Mouse (Mus musculus) G1E (cell line): ENCODE data around the gene Jpt1. TPM values are rescaled to one million over a fixed set of nuclear protein-coding genes. Genes with fewer than 3 reads are reported as not detected.
"Not testable (repeated sequence)": the region's sequence is repeated elsewhere in the genome, so short reads cannot be mapped to it uniquely, and the experiment has no call there.

Source experiments
- ATAC-seq: 2 replicates; pipeline ENCODE4 v1.8.0; 2016; ENCODE audit warnings: mild to moderate bottlenecking; ENCODE audit not compliant: insufficient number of reproducible peaks, poor library complexity, low FRiP score, severe bottlenecking; ENCODE audit errors: extremely low read depth
- DNase-seq: peaks from one replicate; pipeline ENCODE4 v3.0.0; 2012; ENCODE audit warnings: low spot score
- H3K27me3 ChIP-seq: 2 replicates; pipeline ENCODE4 v1.6.1; 2012; ENCODE audit warnings: mild to moderate bottlenecking, low read length, inconsistent platforms; ENCODE audit not compliant: insufficient read depth
- H3K36me3 ChIP-seq: replicated peaks from 2 replicates; pipeline ENCODE3; 2012; ENCODE audit warnings: mild to moderate bottlenecking, inconsistent platforms
- H3K4me1 ChIP-seq: 2 replicates; pipeline ENCODE4 v1.6.1; 2012; ENCODE audit warnings: low read depth, low read length, inconsistent platforms, mixed read lengths; ENCODE audit not compliant: insufficient read depth
- H3K4me3 ChIP-seq: 2 replicates; pipeline ENCODE4 v1.5.1; 2012; ENCODE audit warnings: low read depth, mild to moderate bottlenecking, inconsistent platforms, low read length, moderate library complexity, mixed read lengths
- H3K9me3 ChIP-seq: replicated peaks from 2 replicates; pipeline ENCODE4 v1.6.1; 2012; ENCODE audit warnings: inconsistent platforms
- CTCF ChIP-seq: IDR thresholded peaks from 2 replicates; pipeline ENCODE4 v1.5.1; 2012; ENCODE audit warnings: low read depth, low read length, inconsistent platforms, mixed read lengths
- GATA1 ChIP-seq: IDR thresholded peaks from 2 replicates; pipeline ENCODE4 v1.6.1; 2012; ENCODE audit warnings: borderline replicate concordance, low read length, inconsistent platforms, mixed read lengths
- GATA2 ChIP-seq: IDR thresholded peaks from 2 replicates; pipeline ENCODE4 v1.6.1; 2012; ENCODE audit warnings: low read depth, low read length, inconsistent platforms, borderline replicate concordance
- POLR2AphosphoS5 ChIP-seq: IDR thresholded peaks from 2 replicates; pipeline ENCODE4 v1.6.1; 2012; ENCODE audit warnings: low read depth, low read length, inconsistent platforms; ENCODE audit not compliant: insufficient replicate concordance
- TAL1 ChIP-seq: conservative IDR thresholded peaks from 2 replicates; pipeline ENCODE4 v1.6.1; 2012; ENCODE audit warnings: low read depth, low read length, inconsistent platforms, mixed read lengths
- polyA plus RNA-seq: library from polyadenylated mRNA; stranded (reverse); fragments of >175 nt; gene quantifications from 2 replicates; pipeline ENCODE4 v1.2.3, GENCODE M21; 2012
- total RNA-seq, 2 experiments: library from RNA; stranded (forward) in 1 of 2; stranded (reverse) in 1 of 2; fragments of 200-1000 nt in 1 of 2; fragments of >200 nt in 1 of 2; fragmentation: Nextera tagmentation in 1 of 2; gene quantifications; 2 replicates each; pipeline ENCODE4 v1.2.3; 2014 to 2017

The Jpt1 gene
- total and polyA plus RNA-seq, 3 experiments = 186 to 222 (median 218) TPM

- Histone ChIP-seq H3K9me3 (no peaks in the 10 kb centered on the region), H3K4me3 (no peak overlapping the region), H3K4me1 (peaks cover 85% of the 10 kb centered on the region), H3K27me3 (no peaks in the 10 kb centered on the region), H3K36me3 (peaks cover 76% of the 10 kb centered on the region)
- peak; percentile 59 for TF ChIP-seq TAL1
- TF ChIP-seq GATA2 = no peak
- ATAC-seq = no peak
- DNase-seq = no peak
Observed at GRCm38 (mm10) chr11:115508061-115508460, 6.1 kb downstream of the Jpt1 start.

GRCm38 (mm10) chr11:115506586-115506985, 7.6 kb downstream of the Jpt1 start:
- peaks cover 73% of the 10 kb centered on the region for H3K4me1 ChIP-seq
- TF ChIP-seq TAL1 = no peak
- TF ChIP-seq GATA1 = no peak
- no peak for TF ChIP-seq GATA2

GRCm38 (mm10) chr11:115502636-115503035, 11.6 kb downstream of the Jpt1 start:
- H3K36me3 ChIP-seq = peaks cover 90% of the 10 kb centered on the region
- peaks cover 38% of the 10 kb centered on the region for H3K4me1 ChIP-seq
- no peaks in the 10 kb centered on the region for H3K27me3 ChIP-seq
- H3K4me3 ChIP-seq = no peak overlapping the region
- ATAC-seq = no peak
- no peak for TF ChIP-seq TAL1
- no peak for TF ChIP-seq CTCF
- no peak for TF ChIP-seq GATA2
- TF ChIP-seq GATA1 = no peak
- TF ChIP-seq POLR2AphosphoS5 = no peak
- DNase-seq = no peak
- no peaks in the 10 kb centered on the region for H3K9me3 ChIP-seq

More at GRCm38 (mm10) chr11:115506586-115506985, 7.6 kb downstream of the Jpt1 start:
- ATAC-seq = no peak
- no peaks in the 10 kb centered on the region for H3K9me3 ChIP-seq
- no peaks in the 10 kb centered on the region for H3K27me3 ChIP-seq
- H3K36me3 ChIP-seq = peaks cover 83% of the 10 kb centered on the region
- no peak for DNase-seq
- no peak overlapping the region for H3K4me3 ChIP-seq

GRCm38 (mm10) chr11:115496559-115496958, 17.6 kb downstream of the Jpt1 start:
- H3K27me3 ChIP-seq, H3K4me3 ChIP-seq, DNase-seq, H3K9me3 ChIP-seq, ATAC-seq: not testable (repeated sequence)
- Histone ChIP-seq H3K36me3 (peaks cover 50% of the 10 kb centered on the region), H3K4me1 (peaks cover 19% of the 10 kb centered on the region)

GRCm38 (mm10) chr11:115492387-115492786, 21.8 kb downstream of the Jpt1 start:
- H3K4me3 ChIP-seq = peak overlapping the region; percentile 85; the same call in 1 of the 2 replicates
- no peaks in the 10 kb centered on the region for H3K9me3 ChIP-seq
- ATAC-seq (no peak), DNase-seq (no peak)
- H3K27me3 ChIP-seq = no peaks in the 10 kb centered on the region
- H3K4me1 ChIP-seq = peaks cover 47% of the 10 kb centered on the region
- TF ChIP-seq POLR2AphosphoS5 (no peak), CTCF (no peak), GATA1 (no peak), GATA2 (no peak), TAL1 (no peak)
- peaks cover 45% of the 10 kb centered on the region for H3K36me3 ChIP-seq

- DNase-seq = peak; percentile 93
- Histone ChIP-seq H3K4me3 (peak within 1 kb of the TSS; percentile 85), H3K27me3 (no peaks in the 10 kb centered on the region), H3K4me1 (peaks cover 47% of the 10 kb centered on the region), H3K36me3 (peaks cover 42% of the 10 kb centered on the region), H3K9me3 (no peaks in the 10 kb centered on the region)
- no peak for TF ChIP-seq POLR2AphosphoS5
- TF ChIP-seq CTCF = peak; percentile 15; the same call in 1 of the 2 replicates
- ATAC-seq = peak; percentile 96
Observed at GRCm38 (mm10) chr11:115491356-115492083, 22.7 kb downstream of the Jpt1 start, which contains the start of gene Nt5c. Gene Nt5c, minus strand, starts transcription at chr11:115491862.
